Mouse (Mus musculus): ENCODE data around the gene Arap2.

GRCm38 (mm10) chr5:62763046-62763445 is 2.9 kb downstream of the Arap2 start:
- TF ChIP-seq GATA1 (IDR thresholded peaks at IDR 0.05; ENCODE audit: borderline replicate concordance, low read length) (no peak), FLI1 (IDR thresholded peaks at IDR 0.05; ENCODE audit: low read length) (no peak)

All from megakaryocyte, embryonic 14.5 days (primary cell).